In the genomic region with DNA sequence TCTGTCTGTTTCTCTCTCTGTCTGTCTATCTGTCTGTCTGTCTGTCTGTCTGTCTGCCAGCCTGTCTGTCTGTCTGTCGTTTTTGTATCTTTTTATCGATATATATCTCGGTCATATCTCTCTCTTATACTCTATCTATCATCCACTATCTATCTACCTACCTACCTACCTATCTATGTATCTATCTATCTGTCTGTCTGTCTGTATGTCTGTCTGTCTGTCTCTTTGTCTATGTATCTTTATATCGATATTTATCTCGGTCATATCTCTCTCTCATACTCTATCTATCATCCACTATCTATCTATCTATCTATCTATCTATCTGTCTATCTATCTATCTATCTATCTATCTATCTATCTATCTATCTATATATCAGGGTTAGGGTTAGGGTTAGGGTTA, we compare ENCODE assay signal across 18 mouse cellular contexts.
DNase-seq lines count a peak whose midpoint lies in the region; ATAC-seq and TF ChIP-seq lines count a peak whose summit lies in the region.
"Had no signal": no experiment of that assay in that cellular context is flagged by ENCODE, and none has a peak within 500 bp of the region (broad histone marks: within the 10 kb centered on the region; RNA-seq: fewer than 3 reads in every experiment).

No protein-coding gene starts in this region.

- peaks cover 4% of the 10 kb centered on the region for H3K9me3 ChIP-seq in heart, embryonic 12.5 days (replicated peaks)
- H3K9me3 ChIP-seq in kidney, postnatal 0 days (replicated peaks; ENCODE audit: low read length), result no peaks in the 10 kb centered on the region; the same call in 1 of the 2 replicates
- peaks cover 3% of the 10 kb centered on the region; the same call in 1 of the 2 replicates for H3K9me3 ChIP-seq in stomach, embryonic 14.5 days (ENCODE audit: control insufficient read depth, low read depth, low read length)
- H3K9me3 ChIP-seq: G1E had no signal

- TF ChIP-seq CTCF in kidney, postnatal 0 days (IDR thresholded peaks at IDR 0.05; ENCODE audit: low read depth), result no peak

- peak; percentile 23; the same call in 1 of the 2 replicates for ATAC-seq in heart, embryonic 12.5 days (ENCODE audit: insufficient number of reproducible peaks, low FRiP score)
- 0 out of 2 replicates have a peak, but pooled peaks have one; percentile 36 for ATAC-seq in kidney, postnatal 0 days (replicated peaks; ENCODE audit: low FRiP score, low read depth)
- ATAC-seq in granulocyte monocyte progenitor cell, adult 5-6 weeks (replicated peaks; ENCODE audit: poor library complexity, severe bottlenecking), result peak; percentile 43
- 0 out of 2 replicates have a peak, but pooled peaks have one; percentile 28 for ATAC-seq in stomach, embryonic 14.5 days (ENCODE audit: insufficient number of reproducible peaks, insufficient read depth, low FRiP score, low read depth)
- ATAC-seq: forebrain, embryonic 14.5 days; midbrain, embryonic 13.5 days had no signal

- H3K36me3 ChIP-seq in heart, embryonic 12.5 days, result peaks cover 2% of the 10 kb centered on the region
- no peaks in the 10 kb centered on the region for H3K36me3 ChIP-seq in kidney, postnatal 0 days (ENCODE audit: insufficient read depth, low read length)
- H3K36me3 ChIP-seq in stomach, embryonic 14.5 days (ENCODE audit: control insufficient read depth, insufficient read depth, low read length), result no peaks in the 10 kb centered on the region
- H3K36me3 ChIP-seq: G1E; hindbrain, embryonic 15.5 days; midbrain, embryonic 13.5 days had no signal

- no peaks in the 10 kb centered on the region for H3K27me3 ChIP-seq in heart, embryonic 12.5 days (replicated peaks)
- no peaks in the 10 kb centered on the region for H3K27me3 ChIP-seq in kidney, postnatal 0 days (ENCODE audit: insufficient read depth, low read length)
- H3K27me3 ChIP-seq in stomach, embryonic 14.5 days (ENCODE audit: control insufficient read depth, insufficient read depth, low read length), result no peaks in the 10 kb centered on the region
- H3K27me3 ChIP-seq: hindbrain, embryonic 15.5 days; midbrain, embryonic 13.5 days had no signal

- no peak for DNase-seq in heart, adult 11 months
- DNase-seq in kidney, postnatal 0 days (ENCODE audit: low spot score), result no peak
- no peak for DNase-seq in kidney, postnatal 4 days
- no peak for DNase-seq in adrenal gland, adult 18-20 months (ENCODE audit: low spot score in 2 of 2)
- DNase-seq in thymus, postnatal 36 days, result no peak
- DNase-seq: adrenal gland, postnatal 10 days; cerebellum, postnatal 10 days; gastrocnemius, postnatal 25 days; lung, postnatal 10 days had no signal

- no peak overlapping the region for H3K4me2 ChIP-seq in heart, embryonic 12.5 days
- H3K4me2 ChIP-seq in kidney, postnatal 0 days (ENCODE audit: low read length), result no peak overlapping the region
- no peak overlapping the region for H3K4me2 ChIP-seq in stomach, embryonic 14.5 days (replicated peaks; ENCODE audit: low read depth, low read length)
- H3K4me2 ChIP-seq: hindbrain, embryonic 15.5 days; midbrain, embryonic 13.5 days had no signal

- H3K4me1 ChIP-seq in heart, embryonic 12.5 days (replicated peaks), result no peaks in the 10 kb centered on the region
- no peaks in the 10 kb centered on the region for H3K4me1 ChIP-seq in kidney, postnatal 0 days (replicated peaks; ENCODE audit: insufficient read depth, low read length)
- no peaks in the 10 kb centered on the region for H3K4me1 ChIP-seq in stomach, embryonic 14.5 days (ENCODE audit: control insufficient read depth, insufficient read depth, low read length)
- H3K4me1 ChIP-seq: hindbrain, embryonic 15.5 days; midbrain, embryonic 13.5 days had no signal

- no peak overlapping the region for H3K27ac ChIP-seq in heart, embryonic 12.5 days (ENCODE audit: poor library complexity, severe bottlenecking)
- H3K27ac ChIP-seq in kidney, postnatal 0 days, result no peak overlapping the region
- H3K27ac ChIP-seq in stomach, embryonic 14.5 days (ENCODE audit: low read length), result no peak overlapping the region
- H3K27ac ChIP-seq: hindbrain, embryonic 15.5 days; layer of hippocampus, adult 2 months; left cerebral cortex, adult 2 months; midbrain, embryonic 13.5 days had no signal

- 85% methylated on average over 2 of the region's 5 CpGs for WGBS in heart, embryonic 12.5 days
- WGBS in kidney, postnatal 0 days, result 76% methylated on average over 2 of the region's 5 CpGs
- 92% methylated on average over 2 of the region's 5 CpGs for whole genome bisulfite sequencing in stomach, embryonic 14.5 days

- no peak overlapping the region for H3K9ac ChIP-seq in heart, embryonic 12.5 days
- H3K9ac ChIP-seq in kidney, postnatal 0 days (ENCODE audit: low read depth, low read length), result no peak overlapping the region
- no peak overlapping the region for H3K9ac ChIP-seq in stomach, embryonic 14.5 days (replicated peaks; ENCODE audit: low read depth, low read length)
- H3K9ac ChIP-seq: hindbrain, embryonic 15.5 days; midbrain, embryonic 13.5 days had no signal

- no peak overlapping the region for H3K4me3 ChIP-seq in heart, embryonic 12.5 days
- no peak overlapping the region for H3K4me3 ChIP-seq in kidney, postnatal 0 days (replicated peaks; ENCODE audit: low read depth, low read length)
- no peak overlapping the region for H3K4me3 ChIP-seq in stomach, embryonic 14.5 days (ENCODE audit: low read depth, low read length)
- H3K4me3 ChIP-seq: hindbrain, embryonic 15.5 days; layer of hippocampus, adult 2 months; left cerebral cortex, adult 2 months; midbrain, embryonic 13.5 days had no signal
